Mouse (Mus musculus) hindbrain, embryonic 11.5 days (tissue): Measurements from ENCODE around the gene Cela2a. TPM values are rescaled to one million over a fixed set of nuclear protein-coding genes. Genes with fewer than 3 reads are reported as not detected.

ENCODE experiments used
- ATAC-seq: fragments of 200-750 bp; cut with Nextera tagmentation; 2 replicates; pipeline ENCODE4 v1.8.0; 2017; ENCODE audit warnings: mild to moderate bottlenecking, moderate TSS enrichment, moderate library complexity; ENCODE audit not compliant: low FRiP score
- DNase-seq: peaks from one replicate; pipeline ENCODE4 v3.0.0-alpha.2; 2015; ENCODE audit warnings: low spot score
- H3K27ac ChIP-seq: fragments of 300-500 bp; sonication (generic); 2 replicates; pipeline ENCODE4 v1.5.1; 2014; ENCODE audit warnings: mild to moderate bottlenecking, low read depth, low read length
- H3K27me3 ChIP-seq: fragments of 300-500 bp; sonication (generic); 2 replicates; pipeline ENCODE4 v1.6.1; 2014; ENCODE audit warnings: mild to moderate bottlenecking, low read length, moderate library complexity, mixed read lengths; ENCODE audit not compliant: control insufficient read depth, insufficient read depth
- H3K36me3 ChIP-seq: fragments of 300-500 bp; sonication (generic); 2 replicates; pipeline ENCODE4 v1.6.1; 2014; ENCODE audit warnings: mild to moderate bottlenecking, low read length, moderate library complexity, mixed read lengths; ENCODE audit not compliant: control insufficient read depth, insufficient read depth
- H3K4me1 ChIP-seq: fragments of 300-500 bp; sonication (generic); replicated peaks from 2 replicates; pipeline ENCODE4 v1.6.1; 2014; ENCODE audit warnings: low read length, mixed read lengths; ENCODE audit not compliant: control insufficient read depth, insufficient read depth
- H3K4me2 ChIP-seq: fragments of 300-500 bp; sonication (generic); replicated peaks from 2 replicates; pipeline ENCODE4 v1.6.1; 2014; ENCODE audit warnings: mild to moderate bottlenecking, low read depth, low read length
- H3K4me3 ChIP-seq: fragments of 300-500 bp; sonication (generic); 2 replicates; pipeline ENCODE4 v1.5.1; 2014; ENCODE audit warnings: low read depth, low read length
- H3K9ac ChIP-seq: fragments of 300-500 bp; sonication (generic); 2 replicates; pipeline ENCODE4 v1.6.1; 2014; ENCODE audit warnings: low read depth, low read length
- H3K9me3 ChIP-seq: fragments of 300-500 bp; sonication (generic); 2 replicates; pipeline ENCODE4 v1.6.1; 2016; ENCODE audit warnings: low read length; ENCODE audit not compliant: control insufficient read depth
- WGBS: fragments of 180-500 bp; shearing (Covaris S2); extraction: QIAGEN DNeasy Blood & Tissue Kit; methylation state at CpG from one replicate; pipeline ENCODE4 v1.1.7; 2014; 5-methylcytosine and 5-hydroxymethylcytosine counted together
- polyA plus RNA-seq: library from polyadenylated mRNA; unstranded; fragments of >200 nt; fragmentation: Nextera tagmentation; extraction: Ambion mirVana; gene quantifications from 2 replicates; pipeline ENCODE4 v1.2.1, GENCODE M21; 2014

Cela2a gene
- polyA plus RNA-seq, 1 experiment from 2014 or later, result not detected

DNA sequence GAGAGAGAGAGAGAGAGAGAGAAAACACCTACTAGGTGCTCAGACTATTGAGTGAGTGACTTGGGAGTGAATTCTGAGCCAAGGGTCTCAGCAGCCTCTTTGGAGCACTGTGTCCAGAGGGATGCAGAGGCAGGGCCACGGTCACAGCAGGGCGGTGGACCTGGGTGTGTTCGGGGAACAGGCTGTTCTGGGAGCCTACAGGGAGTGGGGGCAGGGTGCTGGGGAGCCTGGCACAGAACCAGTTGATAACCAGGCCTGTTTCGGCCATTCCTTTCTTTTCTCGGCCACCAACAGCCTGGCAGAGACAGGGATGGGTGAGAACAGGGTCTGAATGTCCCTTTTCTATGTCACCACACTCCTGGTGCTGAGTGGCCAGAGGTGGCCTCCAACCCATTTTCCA, 36.9 kb upstream of the Cela2a start:
- Histone ChIP-seq H3K27me3 (no peaks in the 10 kb centered on the region), H3K4me3 (no peak overlapping the region), H3K9me3 (no peaks in the 10 kb centered on the region), H3K36me3 (no peaks in the 10 kb centered on the region), H3K27ac (no peak overlapping the region), H3K4me1 (peaks cover 3% of the 10 kb centered on the region; the same call in 1 of the 2 replicates), H3K9ac (no peak overlapping the region), H3K4me2 (no peak overlapping the region)
- WGBS, result 79% methylated on average over 5 of the region's 5 CpGs
- DNase-seq, result no peak
- no peak for ATAC-seq

DNA sequence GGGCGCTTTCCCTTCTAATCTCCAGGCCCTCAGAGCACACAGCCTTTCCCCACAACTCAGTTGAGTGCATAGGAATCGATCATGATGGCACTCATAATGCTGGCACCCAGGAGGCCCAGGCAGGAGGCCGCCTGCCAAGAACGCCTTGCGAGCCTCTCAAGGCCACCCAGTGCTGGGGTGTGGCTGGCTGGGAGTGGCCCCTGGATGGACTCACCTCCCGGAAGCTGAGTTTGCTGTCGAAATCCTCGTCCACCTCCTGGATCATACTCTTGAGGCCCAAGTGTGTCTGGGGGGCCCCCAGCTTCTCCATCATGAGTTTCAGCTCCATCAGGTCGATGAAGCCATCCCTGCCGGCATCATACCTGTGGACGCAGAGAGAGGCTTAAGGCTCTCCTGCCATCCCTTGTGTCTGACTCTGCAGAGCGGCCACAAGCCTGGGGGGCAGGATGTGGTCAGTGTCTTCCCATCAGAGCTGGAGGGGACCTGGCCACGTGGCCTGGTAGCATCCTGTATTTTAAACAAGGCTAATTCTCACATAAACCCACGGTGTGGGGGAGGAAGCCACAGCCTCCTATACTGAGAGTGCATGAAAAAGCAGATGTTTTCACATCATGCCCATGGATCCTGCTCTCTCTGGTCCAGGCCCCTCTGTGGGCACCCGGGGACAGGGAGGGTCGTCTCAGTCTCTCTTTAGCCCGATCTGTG, 35.8 kb upstream of the Cela2a start:
- Histone ChIP-seq H3K9ac (no peak overlapping the region), H3K4me3 (no peak overlapping the region), H3K4me1 (no peaks in the 10 kb centered on the region), H3K36me3 (no peaks in the 10 kb centered on the region), H3K27me3 (no peaks in the 10 kb centered on the region), H3K9me3 (no peaks in the 10 kb centered on the region), H3K4me2 (no peak overlapping the region), H3K27ac (no peak overlapping the region)
- ATAC-seq, result no peak
- no peak for DNase-seq
- 90% methylated on average over 17 of the region's 17 CpGs for WGBS

DNA sequence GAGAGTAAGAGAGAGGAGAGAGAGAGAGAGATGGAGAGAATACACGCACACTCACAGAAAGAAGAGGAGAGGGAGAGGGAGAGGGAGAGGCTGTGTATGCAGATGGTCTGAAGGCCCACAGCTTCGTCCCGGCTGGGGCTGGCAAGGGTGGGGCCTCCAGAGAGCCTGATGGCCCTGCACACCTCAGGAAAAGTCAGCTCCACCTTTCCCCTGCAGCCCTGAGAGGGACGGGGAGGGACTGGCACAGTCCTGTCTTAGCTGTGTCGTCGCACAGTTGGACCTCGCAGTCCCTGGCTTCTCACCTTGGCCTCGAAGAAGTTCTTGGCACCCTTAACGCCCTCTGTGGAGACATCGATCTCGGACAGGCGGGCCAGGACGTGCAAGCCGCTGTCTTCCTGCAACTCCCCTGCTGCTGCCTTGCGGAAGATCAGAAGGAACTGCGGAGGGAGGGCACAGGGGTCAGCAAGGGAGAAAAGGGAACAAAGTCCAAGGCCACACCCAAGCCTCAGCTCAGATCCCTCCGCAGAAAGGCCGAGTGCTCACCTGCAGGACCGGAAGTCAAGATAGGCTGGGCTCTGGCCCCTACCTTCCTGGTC, 34.4 kb upstream of the Cela2a start:
- Histone ChIP-seq H3K4me3 (no peak overlapping the region), H3K4me2 (no peak overlapping the region), H3K9me3 (no peaks in the 10 kb centered on the region), H3K36me3 (no peaks in the 10 kb centered on the region), H3K27me3 (no peaks in the 10 kb centered on the region), H3K27ac (no peak overlapping the region), H3K9ac (no peak overlapping the region), H3K4me1 (no peaks in the 10 kb centered on the region)
- ATAC-seq (no peak), DNase-seq (no peak)
- WGBS, result 73% methylated on average over 19 of the region's 19 CpGs

DNA sequence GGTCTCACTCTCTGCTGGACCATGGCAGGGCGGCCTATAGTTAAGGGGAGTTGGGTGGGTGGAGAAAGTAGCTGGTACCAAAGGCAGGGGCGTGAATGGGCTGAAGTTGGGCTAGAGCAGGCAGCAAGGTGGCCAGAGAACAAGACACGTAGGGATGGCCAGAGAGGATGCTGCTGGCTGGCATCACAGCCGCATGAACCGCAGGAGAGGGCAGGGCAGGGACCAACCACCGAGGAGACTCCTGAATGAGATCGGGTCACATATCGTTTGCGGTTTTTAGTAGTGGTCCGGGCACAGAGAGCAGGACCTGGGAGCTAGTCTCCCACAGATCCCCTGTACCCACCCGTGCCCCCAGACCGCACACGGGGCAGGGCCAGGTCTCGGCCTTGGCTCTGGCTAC, 33.4 kb upstream of the Cela2a start:
- DNase-seq (no peak), ATAC-seq (no peak)
- no peak overlapping the region for H3K4me3 ChIP-seq
- H3K36me3 ChIP-seq, result no peaks in the 10 kb centered on the region
- 93% methylated on average over 14 of the region's 14 CpGs for WGBS
- H3K4me1 ChIP-seq, result no peaks in the 10 kb centered on the region
- no peaks in the 10 kb centered on the region for H3K27me3 ChIP-seq
- H3K27ac ChIP-seq, result no peak overlapping the region
- no peak overlapping the region for H3K4me2 ChIP-seq
- H3K9ac ChIP-seq, result no peak overlapping the region
- no peaks in the 10 kb centered on the region for H3K9me3 ChIP-seq

DNA sequence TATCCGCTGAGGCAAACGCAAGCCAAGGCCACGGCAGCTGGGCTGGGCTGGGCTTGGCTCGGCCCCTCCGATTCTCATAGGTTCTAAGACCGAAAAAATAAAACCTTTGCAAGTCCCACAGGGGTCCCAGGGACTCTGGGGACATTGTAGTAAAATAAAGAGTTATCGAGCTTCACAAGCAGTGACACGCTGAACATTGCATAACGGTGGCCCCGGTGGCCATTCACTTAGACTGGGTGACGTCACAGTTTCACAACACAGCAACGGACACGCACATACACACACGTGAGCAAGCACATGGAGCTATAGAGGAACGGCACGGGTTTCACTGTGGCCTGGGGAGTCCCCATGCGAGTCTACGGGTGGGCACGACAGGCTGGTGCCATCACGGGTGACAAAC, 32.5 kb upstream of the Cela2a start:
- no peak for ATAC-seq
- DNase-seq, result no peak
- H3K36me3 ChIP-seq, result no peaks in the 10 kb centered on the region
- no peaks in the 10 kb centered on the region for H3K27me3 ChIP-seq
- H3K4me1 ChIP-seq, result no peaks in the 10 kb centered on the region
- H3K4me2 ChIP-seq, result no peak overlapping the region
- no peak overlapping the region for H3K4me3 ChIP-seq
- no peak overlapping the region for H3K27ac ChIP-seq
- WGBS, result 94% methylated on average over 20 of the region's 20 CpGs
- H3K9ac ChIP-seq, result no peak overlapping the region
- H3K9me3 ChIP-seq, result no peaks in the 10 kb centered on the region

DNA sequence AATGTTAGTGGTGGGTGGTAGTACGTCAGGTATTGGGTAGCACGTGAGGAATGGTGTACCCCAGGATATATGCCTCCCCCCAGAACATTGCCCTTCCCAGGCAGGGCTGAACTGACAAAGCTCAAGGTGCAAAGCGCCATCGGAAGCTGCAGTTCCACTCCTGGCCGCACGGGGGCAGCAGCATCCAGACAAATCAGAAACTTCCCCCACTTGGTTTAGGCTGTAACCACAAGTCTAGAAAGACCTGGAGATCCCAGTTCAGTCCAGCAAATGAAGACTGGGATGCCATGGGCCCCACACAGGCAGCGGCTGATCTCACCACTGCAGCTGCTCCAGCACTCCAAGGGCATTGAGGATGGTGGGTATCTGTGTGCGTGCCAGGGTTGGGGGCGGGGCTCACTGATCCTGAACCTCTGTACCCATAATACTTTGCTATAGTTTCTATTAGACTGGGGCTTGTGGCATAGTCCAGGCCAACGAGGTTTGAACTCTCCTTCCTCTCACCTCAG, 31.5 kb upstream of the Cela2a start:
- ATAC-seq (peak; percentile 80), DNase-seq (peak; percentile 90)
- no peaks in the 10 kb centered on the region for H3K36me3 ChIP-seq
- no peak overlapping the region for H3K27ac ChIP-seq
- no peaks in the 10 kb centered on the region for H3K9me3 ChIP-seq
- no peaks in the 10 kb centered on the region for H3K4me1 ChIP-seq
- H3K4me2 ChIP-seq, result no peak overlapping the region
- H3K27me3 ChIP-seq, result no peaks in the 10 kb centered on the region
- H3K9ac ChIP-seq, result no peak overlapping the region
- H3K4me3 ChIP-seq, result no peak overlapping the region
- 20% methylated on average over 10 of the region's 10 CpGs for WGBS

DNA sequence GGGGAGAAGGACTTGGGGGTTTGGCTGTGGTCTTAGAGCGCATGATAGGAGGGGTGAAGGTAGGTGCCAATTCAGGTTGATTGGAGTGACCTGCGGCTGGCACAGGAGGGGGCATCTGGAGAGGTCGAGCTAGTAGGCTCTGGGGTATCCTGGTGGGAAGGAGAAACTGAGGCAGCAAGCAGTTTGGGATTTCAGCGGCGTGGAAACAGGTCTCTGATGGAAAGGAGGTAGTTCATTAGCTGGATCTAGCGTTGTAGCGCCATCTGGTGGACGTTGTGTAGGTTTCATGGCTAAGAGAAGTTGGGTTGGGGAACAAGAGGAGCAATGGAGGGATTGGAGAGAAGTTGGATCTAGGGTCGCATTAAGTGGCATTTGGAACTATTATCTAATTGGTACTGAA, 27.5 kb upstream of the Cela2a start:
- H3K4me1 ChIP-seq, result no peaks in the 10 kb centered on the region
- no peaks in the 10 kb centered on the region for H3K9me3 ChIP-seq
- no peak overlapping the region for H3K9ac ChIP-seq
- no peak overlapping the region for H3K4me3 ChIP-seq
- H3K4me2 ChIP-seq, result no peak overlapping the region
- H3K36me3 ChIP-seq, result no peaks in the 10 kb centered on the region
- WGBS, result 81% methylated on average over 9 of the region's 9 CpGs
- no peak overlapping the region for H3K27ac ChIP-seq
- H3K27me3 ChIP-seq, result no peaks in the 10 kb centered on the region
- ATAC-seq (no peak), DNase-seq (peak; percentile 72)

DNA sequence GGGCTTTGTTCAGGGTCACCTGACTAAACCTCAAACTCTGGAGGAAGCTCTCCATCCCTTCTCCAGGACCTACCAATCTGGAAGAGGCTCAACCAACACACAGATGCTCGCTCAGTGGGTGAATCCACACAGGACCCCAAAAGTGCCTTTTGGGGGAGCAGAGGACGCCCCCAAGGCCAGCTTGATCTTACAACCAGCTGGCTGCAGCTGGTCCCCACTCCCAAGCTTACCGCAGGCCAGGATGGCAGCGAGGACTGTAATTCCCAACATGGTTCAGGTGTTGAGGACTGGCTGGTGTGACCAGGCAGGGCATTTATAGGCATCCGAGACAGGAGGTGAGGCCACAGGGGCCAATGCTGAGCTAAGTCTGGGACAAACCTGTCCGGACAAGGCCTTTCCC, 20.0 kb upstream of the Cela2a start, which contains the start of gene Ctrc:
Gene Ctrc, minus strand, starts transcription at position 361 of the 400 bp plus-strand sequence.
- Histone ChIP-seq H3K4me3 (no peak within 1 kb of the TSS), H3K36me3 (no peaks in the 10 kb centered on the region), H3K4me2 (no peak within 1 kb of the TSS), H3K4me1 (no peaks in the 10 kb centered on the region), H3K27ac (no peak within 1 kb of the TSS), H3K9ac (no peak within 1 kb of the TSS), H3K9me3 (no peaks in the 10 kb centered on the region), H3K27me3 (no peaks in the 10 kb centered on the region)
- no peak for DNase-seq
- WGBS, result 88% methylated on average over 6 of the region's 6 CpGs
- ATAC-seq, result no peak

DNA sequence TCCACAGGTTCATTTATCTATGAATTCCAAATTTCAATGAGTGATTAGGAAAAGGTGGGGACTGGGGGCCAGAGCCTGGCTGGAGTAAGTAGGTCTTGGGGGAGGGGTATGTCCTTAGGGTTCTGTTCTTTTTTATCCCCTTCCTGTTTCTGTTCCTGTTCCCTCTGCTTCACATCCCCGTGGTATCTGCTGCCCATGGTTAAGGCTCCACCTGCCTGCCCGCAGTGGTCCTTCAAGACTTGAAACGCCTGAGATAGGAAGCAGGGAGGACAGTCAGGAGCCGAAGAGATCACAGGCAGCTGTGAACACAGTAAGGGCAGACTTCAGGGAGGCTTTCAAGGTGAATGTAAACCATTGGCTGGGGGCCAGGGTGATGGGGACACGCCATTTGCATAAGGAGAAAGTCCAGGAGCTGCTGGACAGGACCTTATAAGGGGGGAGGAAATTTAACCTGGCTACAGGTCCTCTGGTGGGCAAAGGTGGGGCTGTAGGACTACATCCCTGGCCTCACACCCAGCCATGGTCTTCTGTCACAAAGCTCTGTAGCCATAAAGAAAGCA, 8.7 kb upstream of the Cela2a start:
- WGBS, result 70% methylated on average over 5 of the region's 5 CpGs
- H3K9ac ChIP-seq, result no peak overlapping the region
- no peaks in the 10 kb centered on the region for H3K4me1 ChIP-seq
- no peak overlapping the region for H3K4me2 ChIP-seq
- ATAC-seq, result no peak
- DNase-seq, result no peak
- H3K4me3 ChIP-seq, result no peak overlapping the region
- H3K9me3 ChIP-seq, result no peaks in the 10 kb centered on the region
- H3K27me3 ChIP-seq, result no peaks in the 10 kb centered on the region
- no peaks in the 10 kb centered on the region for H3K36me3 ChIP-seq
- H3K27ac ChIP-seq, result no peak overlapping the region
